ENCODE assay signal across 15 mouse cellular contexts in genomic region chr3:103026174-103026573, GRCm38 (mm10). TPM values are rescaled to one million over a fixed set of nuclear protein-coding genes. Genes with fewer than 3 reads are reported as not detected.
A peak's percentile ranks its signal among the peaks of the same experiment; 100 is the strongest.
DNase-seq lines count a peak whose midpoint lies in the region; ATAC-seq lines count a peak whose summit lies in the region.
"Had no signal": no experiment of that assay in that cellular context is flagged by ENCODE, and none has a peak within 500 bp of the region (broad histone marks: within the 10 kb centered on the region; RNA-seq: fewer than 3 reads in every experiment).

No protein-coding gene starts in this region.

- peaks cover 53% of the 10 kb centered on the region for H3K36me3 ChIP-seq in liver, embryonic 12.5 days

- no peak overlapping the region for H3K4me2 ChIP-seq in liver, embryonic 12.5 days
- H3K4me2 ChIP-seq: forebrain, embryonic 13.5 days; heart, embryonic 15.5 days; midbrain, embryonic 15.5 days had no signal

- no peak overlapping the region for H3K27ac ChIP-seq in liver, embryonic 12.5 days
- H3K27ac ChIP-seq: forebrain, embryonic 13.5 days; heart, embryonic 15.5 days; limb, embryonic 10.5 days; midbrain, embryonic 15.5 days had no signal

- no peak for ATAC-seq in liver, embryonic 12.5 days
- ATAC-seq in activated CD4-positive, CD25-positive, alpha-beta regulatory T cell, adult 4 months = peak; percentile 71
- ATAC-seq in neutrophil, adult 5-6 weeks (ENCODE audit: extremely low read depth, insufficient number of reproducible peaks, low FRiP score, poor library complexity, severe bottlenecking) = peak; percentile 62
- ATAC-seq: forebrain, embryonic 13.5 days; midbrain, embryonic 15.5 days had no signal

- H3K27me3 ChIP-seq in liver, embryonic 12.5 days (replicated peaks) = no peaks in the 10 kb centered on the region
- H3K27me3 ChIP-seq: forebrain, embryonic 13.5 days; heart, embryonic 15.5 days; midbrain, embryonic 15.5 days had no signal

- 66% methylated on average over 1 of the region's 1 CpGs for WGBS in liver, embryonic 12.5 days (ENCODE audit: insufficient replicate concordance)

- no peaks in the 10 kb centered on the region for H3K9me3 ChIP-seq in liver, embryonic 12.5 days (replicated peaks)
- H3K9me3 ChIP-seq: forebrain, embryonic 13.5 days; heart, embryonic 15.5 days; limb, embryonic 10.5 days; midbrain, embryonic 15.5 days had no signal

- H3K4me3 ChIP-seq in liver, embryonic 12.5 days = no peak overlapping the region
- H3K4me3 ChIP-seq: forebrain, embryonic 13.5 days; heart, embryonic 15.5 days; limb, embryonic 10.5 days; midbrain, embryonic 15.5 days had no signal

- peaks cover 50% of the 10 kb centered on the region for H3K4me1 ChIP-seq in liver, embryonic 12.5 days

- H3K9ac ChIP-seq in liver, embryonic 12.5 days = no peak overlapping the region
- H3K9ac ChIP-seq: forebrain, embryonic 13.5 days; heart, embryonic 15.5 days; midbrain, embryonic 15.5 days had no signal

- DNase-seq in liver (peak; percentile 25), MN1 (ENCODE audit: low spot score) (no peak)
- DNase-seq in CD4-positive, CD25-positive, alpha-beta regulatory T cell, adult 2 months (ENCODE audit: low read depth, low spot score) = peak; percentile 78
- no peak for DNase-seq in right cerebral cortex, postnatal 10 days (ENCODE audit: low spot score in 2 of 2)
- no peak for DNase-seq in cerebellum, postnatal 36 days
- DNase-seq: right cerebral cortex, adult 18-20 months had no signal

RNA-seq across cellular contexts. Expression of gene Csde1, which starts 5.9 kb away (rescaled TPM):
- 179 and 183 TPM in 2 replicates for polyA plus RNA-seq in liver, embryonic 12.5 days (2016; fragmentation: Nextera tagmentation; extraction: Ambion mirVana)
- 100 to 1,000 TPM; 512 to 583 TPM for polyA plus RNA-seq in activated CD4-positive, CD25-positive, alpha-beta regulatory T cell, adult 4 months (2017; shearing (Covaris generic))
- total RNA-seq in neutrophil, adult 5-6 weeks (2017) = 562 and 607 TPM in 2 replicates

RNA-seq across cellular contexts. Expression of gene Sike1, which starts 30.7 kb away (rescaled TPM):
- 21.5 and 21.6 TPM in 2 replicates for polyA plus RNA-seq in liver, embryonic 12.5 days (2016; fragmentation: Nextera tagmentation; extraction: Ambion mirVana)
- 10 to 100 TPM; 70.8 to 84.2 TPM for polyA plus RNA-seq in activated CD4-positive, CD25-positive, alpha-beta regulatory T cell, adult 4 months (2017; shearing (Covaris generic))
- 85.5 and 92.5 TPM in 2 replicates for total RNA-seq in neutrophil, adult 5-6 weeks (2017)

RNA-seq across cellular contexts. Expression of gene Nras, which starts 31.9 kb away (rescaled TPM):
- polyA plus RNA-seq in liver, embryonic 12.5 days (2016; fragmentation: Nextera tagmentation; extraction: Ambion mirVana) = 59.4 and 61.5 TPM in 2 replicates
- 100 to 1,000 TPM in 1 of 2 experiments, 10 to 100 TPM in 1; 96.1 to 112 TPM for polyA plus RNA-seq in activated CD4-positive, CD25-positive, alpha-beta regulatory T cell, adult 4 months (2017; shearing (Covaris generic))
- total RNA-seq in neutrophil, adult 5-6 weeks (2017) = 61.6 and 73.1 TPM in 2 replicates

RNA-seq across cellular contexts. Expression of gene Ampd1, which starts 47.6 kb away (rescaled TPM):
- polyA plus RNA-seq in liver, embryonic 12.5 days (2016; fragmentation: Nextera tagmentation; extraction: Ambion mirVana) = 0.12 and 0.13 TPM in 2 replicates
- polyA plus RNA-seq in activated CD4-positive, CD25-positive, alpha-beta regulatory T cell, adult 4 months (2017; shearing (Covaris generic)) = 1 to 10 TPM; 2.9 to 3.3 TPM
- 0.23 and 1.6 TPM in 2 replicates for total RNA-seq in neutrophil, adult 5-6 weeks (2017)
- total RNA-seq: common myeloid progenitor, adult 5-6 weeks had no signal
- polyA plus RNA-seq: forebrain, embryonic 13.5 days; kidney, embryonic 14.5 days; limb, embryonic 10.5 days; midbrain, embryonic 15.5 days had no signal

Comparison
In these comparisons a context has a peak if more than half of its experiments do, and no peak if none do; other contexts are left out.
1. DNase-seq: peak in liver (single experiment) and CD4-positive, CD25-positive, alpha-beta regulatory T cell, adult 2 months (single experiment); none in MN1 (single experiment), right cerebral cortex, postnatal 10 days (0 of 2) and cerebellum, postnatal 36 days (0 of 2).